ENCODE assay signal across 8 mouse cellular contexts in genomic region chr7:141948906-141949798, GRCm38 (mm10). TPM values are rescaled to one million over a fixed set of nuclear protein-coding genes. Genes with fewer than 3 reads are reported as not detected.
DNase-seq lines count a peak whose midpoint lies in the region; ATAC-seq and TF ChIP-seq lines count a peak whose summit lies in the region.

TSS of gene Brsk2 (plus strand) at chr7:141949751.

- peak within 1 kb of the TSS; percentile 98 for H3K27ac ChIP-seq in hindbrain, embryonic 14.5 days
- no peak within 1 kb of the TSS for H3K27ac ChIP-seq in lung, postnatal 0 days (ENCODE audit: low read length)

- TF ChIP-seq EP300 in lung, postnatal 0 days (IDR thresholded peaks at IDR 0.05): no peak

- peaks cover 62% of the 10 kb centered on the region for H3K4me1 ChIP-seq in hindbrain, embryonic 14.5 days (replicated peaks; ENCODE audit: control insufficient read depth, insufficient read depth, low read length)
- no peaks in the 10 kb centered on the region for H3K4me1 ChIP-seq in lung, postnatal 0 days (ENCODE audit: insufficient read depth, low read depth, low read length)

- TF ChIP-seq CTCF in lung, postnatal 0 days (IDR thresholded peaks at IDR 0.05): no peak

- H3K9ac ChIP-seq in hindbrain, embryonic 14.5 days: peak within 1 kb of the TSS; percentile 99
- no peak within 1 kb of the TSS for H3K9ac ChIP-seq in lung, postnatal 0 days (replicated peaks; ENCODE audit: low read depth)

- DNase-seq in T-cell, adult 2 months (ENCODE audit: low spot score): peak; percentile 86
- peak; percentile 99 for DNase-seq in cerebellum, postnatal 36 days
- peak; percentile 95 for DNase-seq in gastrocnemius, adult 18-20 months (ENCODE audit: low spot score)
- DNase-seq in hindbrain, embryonic 14.5 days (ENCODE audit: low spot score): peak; percentile 95
- DNase-seq in layer of hippocampus, postnatal 14 days (ENCODE audit: low spot score in 2 of 2): peak; percentile 98
- peak; percentile 95 for DNase-seq in lung, postnatal 0 days (ENCODE audit: low spot score)
- DNase-seq in retina, adult 2 months (ENCODE audit: low read depth, low spot score): peak; percentile 86
- DNase-seq in thymus, postnatal 14 days: peak; percentile 94

- ATAC-seq in hindbrain, embryonic 14.5 days (ENCODE audit: low FRiP score): peak; percentile 94
- ATAC-seq in lung, postnatal 0 days: peak; percentile 99

- peaks cover 3% of the 10 kb centered on the region; the same call in 1 of the 2 replicates for H3K36me3 ChIP-seq in hindbrain, embryonic 14.5 days (replicated peaks; ENCODE audit: control insufficient read depth, insufficient read depth)
- no peaks in the 10 kb centered on the region for H3K36me3 ChIP-seq in lung, postnatal 0 days (ENCODE audit: insufficient read depth, low read length)

- WGBS in hindbrain, embryonic 14.5 days: 2% methylated on average over 55 of the region's 55 CpGs
- 3% methylated on average over 49 of the region's 55 CpGs for WGBS in lung, postnatal 0 days

- H3K4me3 ChIP-seq in hindbrain, embryonic 14.5 days (replicated peaks; ENCODE audit: low read length): peak within 1 kb of the TSS; percentile 90
- H3K4me3 ChIP-seq in lung, postnatal 0 days (ENCODE audit: low read depth, low read length): peak within 1 kb of the TSS; percentile 39

- H3K9me3 ChIP-seq in hindbrain, embryonic 14.5 days (ENCODE audit: control insufficient read depth, low read length): no peaks in the 10 kb centered on the region
- H3K9me3 ChIP-seq in lung, postnatal 0 days (ENCODE audit: low read length): no peaks in the 10 kb centered on the region

- H3K27me3 ChIP-seq in hindbrain, embryonic 14.5 days (ENCODE audit: control insufficient read depth, insufficient read depth, low read length): no peaks in the 10 kb centered on the region
- peaks cover 47% of the 10 kb centered on the region for H3K27me3 ChIP-seq in lung, postnatal 0 days (replicated peaks; ENCODE audit: insufficient read depth, low read length)

- peak within 1 kb of the TSS; percentile 91 for H3K4me2 ChIP-seq in hindbrain, embryonic 14.5 days (replicated peaks)
- peak within 1 kb of the TSS; percentile 77 for H3K4me2 ChIP-seq in lung, postnatal 0 days (replicated peaks; ENCODE audit: low read depth, low read length)

RNA-seq across cellular contexts. Expression of gene Brsk2, which starts in this region (rescaled TPM):
- under 1 TPM; 0.09 to 0.19 TPM for total RNA-seq in gastrocnemius, adult 18-20 months (2021)
- polyA plus RNA-seq in hindbrain, embryonic 14.5 days (2014; fragmentation: Nextera tagmentation; extraction: Ambion mirVana): 23.3 and 24.8 TPM in 2 replicates
- total RNA-seq in layer of hippocampus, postnatal 14 days (2021): 100 to 1,000 TPM; 174 to 177 TPM
- polyA plus RNA-seq in lung, postnatal 0 days (2015; fragmentation: Nextera tagmentation; extraction: Ambion mirVana): 0.39 and 0.88 TPM in 2 replicates

Comparison
In these comparisons a context has a peak if more than half of its experiments do, and no peak if none do; other contexts are left out.
1. RNA of gene Brsk2 (total RNA-seq): 174 to 177 TPM in layer of hippocampus, postnatal 14 days; 0.09 to 0.19 TPM in gastrocnemius, adult 18-20 months; every median in the first group is over 100 times any median in the second.
2. RNA of gene Brsk2 (polyA plus RNA-seq): 23.3 to 24.8 TPM in hindbrain, embryonic 14.5 days; 0.39 to 0.88 TPM in lung, postnatal 0 days; every median in the first group is over 10 times any median in the second.
3. Peak in DNase-seq in gastrocnemius, adult 18-20 months; RNA of the gene not detected or under 1 TPM.
4. Peak in DNase-seq, ATAC-seq, H3K4me3 ChIP-seq and H3K4me2 ChIP-seq in lung, postnatal 0 days; RNA of the gene not detected or under 1 TPM.
5. Peak in every context shown above with its lines, with median percentiles within 50 percentile points of each other: DNase-seq.